Mouse (Mus musculus) thymus, adult 2 months (tissue): Measurements from ENCODE around the gene Shpk. TPM values are rescaled to one million over a fixed set of nuclear protein-coding genes. Genes with fewer than 3 reads are reported as not detected.

Experiments
- DNase-seq: peaks from one replicate; pipeline ENCODE4 v3.0.0; 2021
- H3K27ac ChIP-seq: fragments of 200-500 bp; 2 replicates; pipeline ENCODE4 v1.5.1; 2012; ENCODE audit warnings: low read length, control low read depth; ENCODE audit not compliant: control insufficient read depth, insufficient read depth
- H3K27me3 ChIP-seq: fragments of 200-500 bp; 2 replicates; pipeline ENCODE4 v1.6.1; 2012; ENCODE audit warnings: mild to moderate bottlenecking, low read length, moderate library complexity, mixed read lengths; ENCODE audit not compliant: control insufficient read depth, insufficient read depth
- H3K36me3 ChIP-seq: fragments of 200-500 bp; 2 replicates; pipeline ENCODE4 v1.6.1; 2012; ENCODE audit warnings: mild to moderate bottlenecking, low read length, moderate library complexity; ENCODE audit not compliant: control insufficient read depth, insufficient read depth
- H3K4me1 ChIP-seq: fragments of 200-500 bp; replicated peaks from 2 replicates; pipeline ENCODE4 v1.6.1; 2012; ENCODE audit warnings: low read length; ENCODE audit not compliant: control insufficient read depth, insufficient read depth
- H3K4me3 ChIP-seq: fragments of 200-500 bp; 2 replicates; pipeline ENCODE4 v1.5.1; 2012; ENCODE audit warnings: mild to moderate bottlenecking, low read length, control low read depth, moderate library complexity; ENCODE audit not compliant: control insufficient read depth, insufficient read depth
- CTCF ChIP-seq: fragments of 200-500 bp; IDR thresholded peaks from 2 replicates; pipeline ENCODE4 v1.5.1; 2012; ENCODE audit warnings: mild to moderate bottlenecking, control low read depth, low read length, moderate library complexity, borderline replicate concordance; ENCODE audit not compliant: control insufficient read depth, poor library complexity, insufficient read depth; ENCODE audit errors: extremely low read depth
- POLR2A ChIP-seq: fragments of 200-500 bp; IDR thresholded peaks from 2 replicates; pipeline ENCODE4 v1.6.1; 2012; ENCODE audit warnings: mild to moderate bottlenecking, low read length, control low read depth, moderate library complexity; ENCODE audit not compliant: control insufficient read depth, poor library complexity, insufficient read depth; ENCODE audit errors: extremely low read depth
- WGBS: fragments of 180-500 bp; shearing (Covaris S2); methylation state at CpG from one replicate; pipeline ENCODE4 v1.1.7; 2018; 5-methylcytosine and 5-hydroxymethylcytosine counted together
- polyA plus RNA-seq: library from polyadenylated mRNA; depleted of rRNA; stranded (reverse); fragments of >200 nt; gene quantifications from 2 replicates; pipeline ENCODE4 v1.2.3, GENCODE M21; 2012; rRNA removed

The Shpk gene
- polyA plus RNA-seq, 1 experiment: 4.0 TPM

DNA sequence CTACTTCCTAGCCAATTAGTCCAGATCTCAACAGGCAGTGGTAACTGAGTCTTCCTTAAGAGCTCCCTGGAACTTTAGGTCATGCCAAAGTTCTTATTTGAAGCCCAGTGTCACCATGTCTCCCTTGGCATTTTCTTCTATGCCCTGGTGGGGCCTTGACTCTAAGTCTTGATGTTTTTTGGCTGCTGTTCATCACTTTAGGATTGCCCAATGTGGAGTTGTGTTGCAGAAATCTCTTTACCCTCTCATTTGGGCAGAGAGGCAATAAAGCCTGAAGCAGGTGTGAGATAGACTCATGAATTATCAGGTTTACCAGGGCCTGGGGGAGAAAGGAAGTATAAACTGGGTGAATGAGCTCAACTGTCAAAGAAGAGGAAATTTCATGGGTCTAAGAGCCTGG, 59.4 kb downstream of the Shpk start:
- DNase-seq: no peak
- TF ChIP-seq CTCF (no peak), POLR2A (no peak)
- Histone ChIP-seq H3K27ac (no peak overlapping the region), H3K36me3 (no peaks in the 10 kb centered on the region), H3K4me1 (no peaks in the 10 kb centered on the region), H3K27me3 (no peaks in the 10 kb centered on the region), H3K4me3 (no peak overlapping the region)

DNA sequence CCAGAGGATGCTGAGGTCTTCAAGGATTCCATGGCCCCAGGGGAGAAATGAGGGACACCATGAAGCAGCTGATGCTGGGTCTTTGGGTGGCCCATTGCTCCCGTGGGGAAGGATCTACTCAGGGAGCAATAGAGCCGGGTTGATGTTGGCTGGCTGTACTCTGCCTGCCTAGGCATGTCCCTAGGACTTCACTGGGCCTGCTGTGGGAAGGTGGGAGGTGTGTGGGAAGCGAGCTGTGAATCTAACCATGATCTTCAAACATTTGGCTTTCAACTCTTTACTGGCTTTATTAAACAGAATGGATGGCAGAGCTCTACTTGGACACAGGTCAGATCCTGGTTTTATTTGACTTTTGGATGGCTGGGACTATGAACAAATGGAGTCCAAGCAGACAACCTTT, 61.2 kb downstream of the Shpk start:
- TF ChIP-seq POLR2A: no peak
- no peak for TF ChIP-seq CTCF
- no peak overlapping the region for H3K4me3 ChIP-seq
- no peak overlapping the region for H3K27ac ChIP-seq
- H3K27me3 ChIP-seq: no peaks in the 10 kb centered on the region
- 86% methylated on average over 3 of the region's 3 CpGs for WGBS
- no peak for DNase-seq
- H3K36me3 ChIP-seq: no peaks in the 10 kb centered on the region
- no peaks in the 10 kb centered on the region for H3K4me1 ChIP-seq

DNA sequence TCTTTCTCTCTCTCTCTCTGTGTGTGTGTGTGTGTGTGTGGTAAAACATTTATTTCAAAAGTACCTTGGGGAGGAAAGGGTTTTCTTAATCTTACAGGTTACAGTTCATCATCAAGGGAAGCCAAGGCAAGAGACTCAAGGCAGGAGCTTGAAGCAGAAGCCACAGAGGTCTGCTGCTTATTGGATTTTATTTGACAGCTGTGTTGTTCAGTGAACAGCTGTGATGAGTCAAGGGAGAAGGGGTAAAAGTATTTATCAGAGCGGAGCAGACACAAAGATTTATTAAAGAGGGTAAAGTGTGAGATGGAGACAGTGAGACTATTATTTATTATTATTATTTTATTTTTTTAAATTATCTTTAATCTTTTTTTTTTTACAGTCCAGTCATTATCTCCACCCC, 62.1 kb downstream of the Shpk start:
- no peak overlapping the region for H3K27ac ChIP-seq
- H3K36me3 ChIP-seq: no peaks in the 10 kb centered on the region
- H3K27me3 ChIP-seq: no peaks in the 10 kb centered on the region
- DNase-seq: no peak
- H3K4me3 ChIP-seq: no peak overlapping the region
- WGBS: 100% methylated on average over 1 of the region's 1 CpGs
- no peak for TF ChIP-seq CTCF
- no peak for TF ChIP-seq POLR2A
- H3K4me1 ChIP-seq: no peaks in the 10 kb centered on the region

DNA sequence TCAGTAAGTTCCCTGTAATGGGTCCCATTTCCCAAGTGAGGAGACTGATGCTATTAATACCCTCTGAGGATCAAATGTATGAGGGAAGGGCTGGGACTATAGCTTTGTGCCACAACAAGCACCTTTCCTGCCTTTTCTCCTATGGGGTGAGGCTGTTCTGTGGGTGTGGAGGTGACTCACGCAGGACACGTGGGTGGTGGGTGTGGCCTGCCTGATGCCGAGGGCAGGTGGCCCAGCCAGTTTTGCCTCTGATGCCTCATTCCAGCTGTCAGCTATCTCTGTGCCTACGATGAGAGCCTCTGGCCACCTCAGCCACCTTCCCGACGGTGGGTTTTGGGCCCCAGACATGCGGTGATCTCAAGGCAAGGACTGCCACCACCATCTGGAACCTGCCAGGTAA, 68.0 kb downstream of the Shpk start, which contains the start of gene Trpv3:
Trpv3 (plus strand) TSS at position 122 of the 400 bp plus-strand sequence.
- WGBS: 85% methylated on average over 7 of the region's 7 CpGs
- Histone ChIP-seq H3K27ac (no peak within 1 kb of the TSS), H3K36me3 (no peaks in the 10 kb centered on the region), H3K4me1 (no peaks in the 10 kb centered on the region), H3K27me3 (no peaks in the 10 kb centered on the region), H3K4me3 (no peak within 1 kb of the TSS)
- no peak for TF ChIP-seq CTCF
- no peak for TF ChIP-seq POLR2A
- DNase-seq: no peak

Other genes starting within 250 kb of the Shpk start
- 478 and 539 TPM in 2 replicates for gene Atp2a3, start 238.3 kb upstream of the Shpk start, polyA plus RNA-seq
- gene P2rx1, start 200.4 kb upstream of the Shpk start, polyA plus RNA-seq: 82.6 and 103 TPM in 2 replicates
- 35.4 and 40.0 TPM in 2 replicates for gene Camkk1, start 180.5 kb upstream of the Shpk start, polyA plus RNA-seq
- 6.5 and 7.0 TPM in 2 replicates for gene Ncbp3, start 151.7 kb upstream of the Shpk start, polyA plus RNA-seq
- 24.1 and 24.6 TPM in 2 replicates for gene Itgae, start 108.9 kb upstream of the Shpk start, polyA plus RNA-seq
- 8.6 and 14.0 TPM in 2 replicates for gene Haspin, start 61.2 kb upstream of the Shpk start, polyA plus RNA-seq
- gene P2rx5, start 39.0 kb upstream of the Shpk start, polyA plus RNA-seq: 1.9 and 2.0 TPM in 2 replicates
- 58.6 and 64.9 TPM in 2 replicates for gene Emc6, start 22.4 kb upstream of the Shpk start, polyA plus RNA-seq
- 63.1 and 72.0 TPM in 2 replicates for gene Tax1bp3, start 22.4 kb upstream of the Shpk start, polyA plus RNA-seq
- 20.1 and 20.6 TPM in 2 replicates for gene Ctns, start 418 bp upstream of the Shpk start, polyA plus RNA-seq
- gene Trpv1, start 34.8 kb downstream of the Shpk start, polyA plus RNA-seq: 0.16 and 0.55 TPM in 2 replicates
- gene Trpv3, start 67.9 kb downstream of the Shpk start, polyA plus RNA-seq: 0.15 and 0.19 TPM in 2 replicates
- 0.46 and 0.87 TPM in 2 replicates for gene Aspa, start 130.1 kb downstream of the Shpk start, polyA plus RNA-seq
- gene Gm49340, start 130.3 kb downstream of the Shpk start, polyA plus RNA-seq: not detected in 2 replicates
- not detected in 2 replicates for gene Spata22, start 130.3 kb downstream of the Shpk start, polyA plus RNA-seq
- 0.38 TPM in 1 of 2 replicates, not detected in the other for gene Olfr20, start 151.3 kb downstream of the Shpk start, polyA plus RNA-seq
- gene Olfr376, start 171.8 kb downstream of the Shpk start, polyA plus RNA-seq: not detected in 2 replicates
- not detected in 2 replicates for gene Olfr1, start 200.2 kb downstream of the Shpk start, polyA plus RNA-seq
- gene Olfr378, start 229.0 kb downstream of the Shpk start, polyA plus RNA-seq: not detected in 2 replicates